Mouse (Mus musculus) forebrain, postnatal 0 days (tissue): ENCODE measurements around the gene Enpp6. TPM values are rescaled to one million over a fixed set of nuclear protein-coding genes. Genes with fewer than 3 reads are reported as not detected.

Experiments used
- ATAC-seq: fragments of 200-750 bp; cut with Nextera tagmentation; 2 replicates; pipeline ENCODE4 v1.8.0; 2017; ENCODE audit warnings: mild to moderate bottlenecking, moderate library complexity
- DNase-seq: peaks from one replicate; pipeline ENCODE4 v3.0.0-alpha.2; 2015
- H3K27ac ChIP-seq: fragments of 300-500 bp; sonication (generic); 2 replicates; pipeline ENCODE4 v1.5.1; 2014; ENCODE audit warnings: low read depth, mild to moderate bottlenecking, antibody characterized with exemption, low read length, moderate library complexity, mixed read lengths
- H3K27me3 ChIP-seq: fragments of 300-500 bp; sonication (generic); 2 replicates; pipeline ENCODE4 v1.6.1; 2014; ENCODE audit warnings: mild to moderate bottlenecking, low read length, mixed read lengths; ENCODE audit not compliant: insufficient read depth
- H3K36me3 ChIP-seq: fragments of 300-500 bp; sonication (generic); 2 replicates; pipeline ENCODE4 v1.6.1; 2014; ENCODE audit warnings: mild to moderate bottlenecking, moderate library complexity; ENCODE audit not compliant: insufficient read depth
- H3K4me1 ChIP-seq: fragments of 300-500 bp; sonication (generic); 2 replicates; pipeline ENCODE4 v1.6.1; 2014; ENCODE audit warnings: antibody characterized with exemption; ENCODE audit not compliant: insufficient read depth
- H3K4me2 ChIP-seq: fragments of 300-500 bp; sonication (generic); 2 replicates; pipeline ENCODE4 v1.6.1; 2014; ENCODE audit warnings: low read depth, mild to moderate bottlenecking, moderate library complexity
- H3K4me3 ChIP-seq: fragments of 300-500 bp; sonication (generic); 2 replicates; pipeline ENCODE4 v1.5.1; 2014; ENCODE audit warnings: low read depth, low read length, mixed read lengths
- H3K9ac ChIP-seq: fragments of 300-500 bp; sonication (generic); 2 replicates; pipeline ENCODE4 v1.6.1; 2014; ENCODE audit warnings: mild to moderate bottlenecking
- H3K9me3 ChIP-seq: fragments of 300-500 bp; sonication (generic); 2 replicates; pipeline ENCODE4 v1.6.1; 2016; ENCODE audit warnings: low read length
- CTCF ChIP-seq: sonication (generic); IDR thresholded peaks from 2 replicates; pipeline ENCODE4 v1.5.1; 2016; ENCODE audit warnings: antibody characterized with exemption, control low read depth, low read depth
- WGBS: fragments of 180-500 bp; shearing (Covaris S2); extraction: QIAGEN DNeasy Blood & Tissue Kit; methylation state at CpG from one replicate; pipeline ENCODE4 v1.1.7; 2014; 5-methylcytosine and 5-hydroxymethylcytosine counted together
- polyA plus RNA-seq: library from polyadenylated mRNA; unstranded; fragments of >200 nt; fragmentation: Nextera tagmentation; extraction: Ambion mirVana; gene quantifications from 2 replicates; pipeline ENCODE4 v1.2.1, GENCODE M21; 2015
- total RNA-seq: library from RNA; depleted of rRNA; stranded (reverse); fragments of >200 nt; gene quantifications from 2 replicates; pipeline ENCODE4 v1.2.3, GENCODE M21; 2014

Gene Enpp6
- total and polyA plus RNA-seq, 2 experiments from 2014 or later, result 0.38 to 0.43 TPM

GRCm38 (mm10) chr8:46948091-46948757 lies 38.5 kb upstream of the Enpp6 start:
- no peaks in the 10 kb centered on the region for H3K4me1 ChIP-seq
- H3K4me3 ChIP-seq, result no peak overlapping the region
- 81% methylated on average over 14 of the region's 14 CpGs for WGBS
- no peaks in the 10 kb centered on the region for H3K9me3 ChIP-seq
- H3K9ac ChIP-seq, result no peak overlapping the region
- no peaks in the 10 kb centered on the region for H3K27me3 ChIP-seq
- no peak overlapping the region for H3K27ac ChIP-seq
- ATAC-seq, result no peak
- no peak for DNase-seq
- no peak for TF ChIP-seq CTCF
- no peaks in the 10 kb centered on the region for H3K36me3 ChIP-seq
- no peak overlapping the region for H3K4me2 ChIP-seq

- Histone ChIP-seq H3K4me2 (no peak overlapping the region), H3K9me3 (no peaks in the 10 kb centered on the region), H3K27ac (no peak overlapping the region), H3K4me1 (no peaks in the 10 kb centered on the region), H3K27me3 (no peaks in the 10 kb centered on the region), H3K9ac (no peak overlapping the region), H3K4me3 (no peak overlapping the region), H3K36me3 (no peaks in the 10 kb centered on the region)
- peak; percentile 89 for DNase-seq
- peak; percentile 87 for TF ChIP-seq CTCF
- WGBS, result 23% methylated on average over 7 of the region's 7 CpGs
- peak; percentile 67 for ATAC-seq
Observed at GRCm38 (mm10) chr8:46953472-46953871, 33.2 kb upstream of the Enpp6 start.

DNA sequence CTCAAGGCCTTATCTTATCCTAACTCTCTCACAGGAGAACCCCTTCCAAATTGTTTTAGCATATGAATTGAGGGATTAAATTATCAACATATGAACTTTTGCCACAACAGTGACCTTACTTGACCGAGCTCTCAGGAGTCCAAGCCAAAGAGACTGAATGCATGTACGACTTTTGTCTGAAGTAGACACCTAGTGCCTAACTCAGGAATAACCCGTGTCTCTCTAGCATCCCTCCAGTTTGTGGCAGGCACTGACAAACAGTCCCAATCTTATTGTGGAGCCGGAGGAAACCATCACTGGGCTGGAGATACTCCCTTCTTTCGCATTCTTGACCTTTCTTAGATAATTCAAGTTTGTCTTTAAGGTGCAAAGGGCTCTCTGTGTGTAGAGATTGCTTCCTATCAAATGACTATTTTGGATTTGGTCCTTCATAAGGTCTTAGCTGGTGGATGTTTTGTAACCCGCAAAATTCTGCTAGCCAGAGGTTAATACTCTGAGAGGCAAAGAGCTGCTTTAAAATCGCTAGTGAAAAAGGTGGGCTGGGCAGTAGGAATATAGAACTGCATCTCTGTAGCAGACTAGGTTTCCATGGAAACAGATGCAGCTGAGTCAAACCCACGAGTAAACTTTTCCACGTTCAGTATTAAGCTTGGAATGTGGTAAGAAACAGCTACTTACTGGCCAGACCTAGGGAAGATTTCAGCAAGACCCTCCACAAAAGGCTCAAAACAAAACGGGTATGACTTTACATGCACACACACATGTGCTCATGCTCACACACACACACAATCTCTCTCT lies 23.9 kb upstream of the Enpp6 start:
- ATAC-seq (peak; percentile 76), DNase-seq (peak; percentile 25)
- H3K4me2 ChIP-seq, result no peak overlapping the region
- H3K4me1 ChIP-seq, result no peaks in the 10 kb centered on the region
- H3K9ac ChIP-seq, result no peak overlapping the region
- no peak overlapping the region for H3K4me3 ChIP-seq
- H3K27me3 ChIP-seq, result no peaks in the 10 kb centered on the region
- H3K9me3 ChIP-seq, result no peaks in the 10 kb centered on the region
- H3K27ac ChIP-seq, result no peak overlapping the region
- TF ChIP-seq CTCF, result peak; percentile 31
- WGBS, result 43% methylated on average over 10 of the region's 10 CpGs
- no peaks in the 10 kb centered on the region for H3K36me3 ChIP-seq

- Histone ChIP-seq H3K4me2 (no peak overlapping the region), H3K27ac (no peak overlapping the region), H3K4me1 (no peaks in the 10 kb centered on the region), H3K27me3 (no peaks in the 10 kb centered on the region), H3K36me3 (no peaks in the 10 kb centered on the region), H3K4me3 (no peak overlapping the region), H3K9ac (no peak overlapping the region), H3K9me3 (no peaks in the 10 kb centered on the region)
- TF ChIP-seq CTCF, result no peak
- DNase-seq, result no peak
- WGBS, result 22% methylated on average over 8 of the region's 8 CpGs
- 0 out of 2 replicates have a peak, but pooled peaks have one; percentile 1 for ATAC-seq
Observed at GRCm38 (mm10) chr8:46963619-46964145, 23.0 kb upstream of the Enpp6 start.

DNA sequence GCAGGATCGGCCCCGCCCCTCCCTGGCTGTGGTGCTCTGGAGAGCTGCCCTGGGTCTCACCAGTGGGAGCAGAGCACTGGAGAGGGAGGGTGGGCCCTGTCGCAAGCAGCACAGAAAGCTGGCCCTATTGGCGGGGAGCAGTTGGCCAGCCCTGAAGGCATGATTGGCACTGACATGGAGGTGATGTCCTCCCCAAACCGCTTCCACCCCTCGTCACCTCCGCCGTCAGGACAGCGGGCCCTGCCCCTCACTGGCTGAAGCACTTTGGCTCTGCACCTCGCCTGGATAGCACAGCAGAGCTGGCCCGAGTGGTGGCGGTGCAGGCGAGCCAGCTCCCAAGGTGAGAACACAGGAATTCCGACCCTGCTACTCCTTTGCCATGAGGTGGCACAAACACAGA lies 20.9 kb upstream of the Enpp6 start:
- ATAC-seq, result no peak
- no peak for TF ChIP-seq CTCF
- Histone ChIP-seq H3K4me2 (no peak overlapping the region), H3K4me3 (no peak overlapping the region), H3K9ac (no peak overlapping the region), H3K27ac (no peak overlapping the region), H3K27me3 (no peaks in the 10 kb centered on the region), H3K9me3 (no peaks in the 10 kb centered on the region), H3K36me3 (no peaks in the 10 kb centered on the region), H3K4me1 (no peaks in the 10 kb centered on the region)
- no peak for DNase-seq
- 74% methylated on average over 14 of the region's 14 CpGs for WGBS

DNA sequence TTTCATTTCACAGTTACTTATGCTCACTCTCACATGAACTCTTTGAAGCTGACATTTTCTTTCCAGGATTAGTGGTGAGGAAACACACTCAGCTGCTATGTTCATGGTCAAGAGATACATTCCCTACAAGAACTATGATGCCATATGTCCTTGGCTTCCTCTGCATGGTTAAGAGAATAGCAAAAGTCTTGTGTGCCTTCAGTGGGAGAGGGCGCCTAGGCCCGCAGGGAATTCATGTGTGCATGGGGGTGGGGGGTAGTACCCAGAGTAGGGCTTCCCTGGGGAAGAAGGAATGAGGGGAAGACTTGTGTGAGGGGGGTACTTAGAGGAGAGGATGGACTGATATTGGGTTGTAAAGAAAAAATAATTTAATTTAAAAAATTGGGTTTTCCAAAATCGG lies 18.0 kb upstream of the Enpp6 start:
- DNase-seq (no peak), ATAC-seq (no peak)
- Histone ChIP-seq H3K9me3 (no peaks in the 10 kb centered on the region), H3K27ac (no peak overlapping the region), H3K36me3 (no peaks in the 10 kb centered on the region), H3K9ac (no peak overlapping the region), H3K4me3 (no peak overlapping the region), H3K4me1 (no peaks in the 10 kb centered on the region), H3K4me2 (no peak overlapping the region), H3K27me3 (no peaks in the 10 kb centered on the region)
- WGBS, result 97% methylated on average over 3 of the region's 3 CpGs
- TF ChIP-seq CTCF, result no peak

DNA sequence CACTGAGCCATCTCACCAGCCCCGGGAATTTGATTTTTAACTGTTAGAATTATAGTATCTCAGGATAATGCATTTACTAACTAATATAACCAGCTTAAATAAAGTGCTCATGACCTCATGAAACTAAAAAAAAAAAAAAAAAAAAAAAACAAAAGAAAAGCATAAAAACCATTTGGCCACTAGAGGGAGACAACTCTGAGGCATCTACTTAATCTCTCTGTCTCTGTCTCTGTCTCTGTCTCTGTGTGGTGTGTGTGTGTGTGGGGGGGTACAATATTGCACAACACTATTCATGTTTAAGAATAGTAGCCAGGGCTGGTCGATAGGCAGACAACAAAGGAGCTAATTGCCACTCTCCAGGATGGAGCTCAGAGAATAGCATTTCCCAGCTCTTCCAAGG lies 17.3 kb upstream of the Enpp6 start:
- no peaks in the 10 kb centered on the region for H3K4me1 ChIP-seq
- H3K27ac ChIP-seq, result no peak overlapping the region
- no peaks in the 10 kb centered on the region for H3K9me3 ChIP-seq
- H3K4me2 ChIP-seq, result no peak overlapping the region
- peak; percentile 2 for DNase-seq
- peak; percentile 52 for TF ChIP-seq CTCF
- H3K36me3 ChIP-seq, result no peaks in the 10 kb centered on the region
- no peak for ATAC-seq
- no peak overlapping the region for H3K4me3 ChIP-seq
- 40% methylated on average over 2 of the region's 2 CpGs for WGBS
- H3K27me3 ChIP-seq, result no peaks in the 10 kb centered on the region
- no peak overlapping the region for H3K9ac ChIP-seq
